ENCODE assay signal across 8 mouse cellular contexts in the genomic region with DNA sequence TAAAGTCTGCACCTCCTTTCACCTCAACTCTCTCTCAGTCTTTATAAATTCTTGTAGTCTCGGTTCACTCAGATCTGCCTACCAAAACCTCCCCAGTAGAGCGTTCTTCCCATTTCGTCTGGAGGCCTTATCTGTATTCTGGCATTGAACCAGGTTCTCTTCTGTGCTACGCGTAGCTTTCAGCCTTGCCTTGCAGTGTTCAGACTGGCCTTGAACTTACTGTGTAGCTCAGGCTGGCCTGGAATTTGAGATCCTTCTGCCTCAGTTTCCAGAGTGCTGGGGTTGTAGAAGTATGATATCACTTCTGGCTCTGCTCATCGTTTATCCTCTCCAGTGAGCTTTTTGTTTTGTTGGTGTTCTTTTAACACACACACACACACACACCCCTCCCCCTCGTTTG. TPM values are rescaled to one million over a fixed set of nuclear protein-coding genes. Genes with fewer than 3 reads are reported as not detected.
DNase-seq lines count a peak whose midpoint lies in the region; ATAC-seq and TF ChIP-seq lines count a peak whose summit lies in the region.

No protein-coding gene starts in this region.

- TF ChIP-seq CTCF in kidney, adult 2 months (conservative IDR thresholded peaks at IDR 0.05; ENCODE audit: insufficient read depth, insufficient read length, low read depth, low read length): no peak

- H3K27ac ChIP-seq in kidney, adult 2 months (ENCODE audit: insufficient read depth, low read depth, low read length): no peak overlapping the region
- peak overlapping the region; percentile 90 for H3K27ac ChIP-seq in heart, embryonic 15.5 days

- TF ChIP-seq POLR2A in kidney, adult 2 months (IDR thresholded peaks at IDR 0.05; ENCODE audit: low read depth, low read length): no peak

- peak; percentile 45 for DNase-seq in kidney, adult 2 months
- DNase-seq in kidney, adult 9 months: no peak
- DNase-seq in ZHBTc4 (ENCODE audit: low read depth, low spot score): peak; percentile 27
- no peak for DNase-seq in adipocyte (ENCODE audit: low spot score)
- DNase-seq in cerebellum, adult 9-10 months: no peak

- no peaks in the 10 kb centered on the region for H3K27me3 ChIP-seq in kidney, adult 2 months (replicated peaks; ENCODE audit: control insufficient read depth, insufficient read depth, low read length)
- H3K27me3 ChIP-seq in heart, embryonic 15.5 days: no peaks in the 10 kb centered on the region

- peaks cover 16% of the 10 kb centered on the region for H3K4me1 ChIP-seq in kidney, adult 2 months (ENCODE audit: control insufficient read depth, insufficient read depth, low read length)
- peaks cover 25% of the 10 kb centered on the region for H3K4me1 ChIP-seq in heart, embryonic 15.5 days (replicated peaks)

- H3K36me3 ChIP-seq in kidney, adult 2 months (ENCODE audit: control insufficient read depth, insufficient read depth, low read length): peaks cover 3% of the 10 kb centered on the region
- peaks cover 26% of the 10 kb centered on the region for H3K36me3 ChIP-seq in heart, embryonic 15.5 days

- peak overlapping the region; percentile 67; the same call in 1 of the 2 replicates for H3K9ac ChIP-seq in heart, embryonic 15.5 days

- H3K9me3 ChIP-seq in heart, embryonic 15.5 days (replicated peaks): no peaks in the 10 kb centered on the region

- peak overlapping the region; percentile 89 for H3K4me2 ChIP-seq in heart, embryonic 15.5 days

- ATAC-seq in heart, embryonic 15.5 days (replicated peaks; ENCODE audit: insufficient number of reproducible peaks, insufficient read depth, low FRiP score, low read depth): no peak
- ATAC-seq in megakaryocyte-erythroid progenitor cell, adult 5-6 weeks (replicated peaks; ENCODE audit: low FRiP score, low TSS enrichment, poor library complexity, severe bottlenecking): peak; percentile 53
- ATAC-seq in activated CD4-positive, CD25-positive, alpha-beta regulatory T cell, adult 4 months: no peak

- H3K4me3 ChIP-seq in kidney, adult 2 months (ENCODE audit: insufficient read depth, low read depth, low read length): peak overlapping the region; percentile 68
- peak overlapping the region; percentile 78 for H3K4me3 ChIP-seq in heart, embryonic 15.5 days

- 13% methylated on average over 7 of the region's 7 CpGs for WGBS in kidney, adult 2 months
- 13% methylated on average over 7 of the region's 7 CpGs for WGBS in heart, embryonic 15.5 days

RNA-seq across cellular contexts. Expression of a gene that starts 0.9 kb away (rescaled TPM):
- 3.1 and 4.8 TPM in 2 replicates for polyA plus RNA-seq in kidney, adult 2 months (2012; rRNA removed)
- 2.4 and 3.0 TPM in 2 replicates for polyA plus RNA-seq in heart, embryonic 15.5 days (2015; fragmentation: Nextera tagmentation; extraction: Ambion mirVana)
- 0.87 and 8.1 TPM in 2 replicates for total RNA-seq in megakaryocyte-erythroid progenitor cell, adult 5-6 weeks (2014; fragmentation: Nextera tagmentation)
- 0.66 and 0.88 TPM in 2 replicates for total RNA-seq in megakaryocyte-erythroid progenitor cell, adult 5-6 weeks (2017)
- polyA plus RNA-seq in activated CD4-positive, CD25-positive, alpha-beta regulatory T cell, adult 4 months (2017; shearing (Covaris generic)): 1 to 10 TPM in 1 of 2 experiments, under 1 TPM in 1; 0.17 to 2.4 TPM

RNA-seq across cellular contexts. Expression of a gene that starts 7.0 kb away (rescaled TPM):
- polyA plus RNA-seq in kidney, adult 2 months (2012; rRNA removed): 307 and 414 TPM in 2 replicates
- 481 and 593 TPM in 2 replicates for polyA plus RNA-seq in heart, embryonic 15.5 days (2015; fragmentation: Nextera tagmentation; extraction: Ambion mirVana)
- total RNA-seq in megakaryocyte-erythroid progenitor cell, adult 5-6 weeks (2014; fragmentation: Nextera tagmentation): 3,282 and 3,383 TPM in 2 replicates
- 1,974 and 2,153 TPM in 2 replicates for total RNA-seq in megakaryocyte-erythroid progenitor cell, adult 5-6 weeks (2017)
- 1,000 to 10,000 TPM; 1,435 to 1,661 TPM for polyA plus RNA-seq in activated CD4-positive, CD25-positive, alpha-beta regulatory T cell, adult 4 months (2017; shearing (Covaris generic))

RNA-seq across cellular contexts. Expression of a gene that starts 7.2 kb away (rescaled TPM):
- polyA plus RNA-seq in kidney, adult 2 months (2012; rRNA removed): 2.8 and 3.8 TPM in 2 replicates
- 1.5 and 1.8 TPM in 2 replicates for polyA plus RNA-seq in heart, embryonic 15.5 days (2015; fragmentation: Nextera tagmentation; extraction: Ambion mirVana)
- total RNA-seq in megakaryocyte-erythroid progenitor cell, adult 5-6 weeks (2014; fragmentation: Nextera tagmentation): 1.4 TPM in 1 of 2 replicates, not detected in the other
- total RNA-seq in megakaryocyte-erythroid progenitor cell, adult 5-6 weeks (2017): 0.04 and 0.89 TPM in 2 replicates
- 1 to 10 TPM in 1 of 2 experiments, under 1 TPM in 1; 0.88 to 1.2 TPM for polyA plus RNA-seq in activated CD4-positive, CD25-positive, alpha-beta regulatory T cell, adult 4 months (2017; shearing (Covaris generic))

Comparison
In these comparisons a context has a peak if more than half of its experiments do, and no peak if none do; other contexts are left out.
1. DNase-seq: peak in kidney, adult 2 months (single experiment) and ZHBTc4 (single experiment); none in kidney, adult 9 months (single experiment), adipocyte (single experiment) and cerebellum, adult 9-10 months (single experiment).